Mouse (Mus musculus) lung, postnatal 0 days (tissue): ENCODE results near the gene Fam241a.

Source experiments
- CTCF ChIP-seq: IDR thresholded peaks from 2 replicates; pipeline ENCODE4 v1.5.1; 2016; ENCODE audit warnings: antibody characterized with exemption, mild to moderate bottlenecking
- EP300 ChIP-seq: IDR thresholded peaks from 2 replicates; pipeline ENCODE4 v1.6.1; 2016; ENCODE audit warnings: antibody characterized with exemption, mild to moderate bottlenecking, control low read depth

DNA sequence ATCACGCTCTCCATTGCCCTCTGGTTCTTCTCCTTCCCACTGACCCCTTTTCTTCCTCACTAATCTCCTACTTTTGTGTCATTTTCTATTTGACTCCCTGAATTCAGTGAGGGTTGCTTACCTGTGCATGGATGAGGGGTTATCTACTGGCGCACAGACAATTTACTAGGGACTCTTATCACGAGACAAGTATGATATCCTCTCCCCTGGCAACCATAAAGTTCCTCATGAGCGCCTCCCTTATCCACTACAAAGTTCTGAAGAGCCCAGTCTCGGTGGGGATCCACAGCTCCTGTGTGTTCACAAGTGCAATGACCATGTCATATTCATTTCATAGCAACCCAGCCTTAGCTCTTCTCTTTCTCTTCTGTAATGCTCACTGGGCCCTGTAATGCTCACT is 46.2 kb downstream of the Fam241a start:
- no peak for TF ChIP-seq CTCF
- TF ChIP-seq EP300, result no peak
